Mouse (Mus musculus): ENCODE measurements around the gene Itpkb.

The Itpkb gene

DNA sequence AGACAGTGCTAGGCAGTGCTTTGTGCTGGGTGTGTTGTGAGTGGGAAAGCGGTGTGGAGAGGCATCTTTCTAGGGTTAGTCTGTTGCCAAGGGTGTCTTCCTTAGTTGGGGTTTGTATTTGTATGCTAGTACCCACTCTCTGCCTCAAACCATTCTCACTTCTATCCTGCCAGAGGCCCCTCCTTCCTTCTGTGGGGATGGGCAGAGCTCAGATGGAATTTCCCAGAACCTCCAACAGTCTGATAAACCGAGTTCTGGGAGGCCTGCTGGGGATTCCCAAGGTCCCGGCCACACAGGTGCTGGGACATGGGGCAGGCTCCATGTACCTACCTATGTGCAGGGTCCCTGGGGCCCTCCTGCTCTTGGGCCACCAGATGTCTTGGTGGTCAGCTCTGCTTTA lies 93.6 kb downstream of the Itpkb start:
- DNase-seq = no peak

DNA sequence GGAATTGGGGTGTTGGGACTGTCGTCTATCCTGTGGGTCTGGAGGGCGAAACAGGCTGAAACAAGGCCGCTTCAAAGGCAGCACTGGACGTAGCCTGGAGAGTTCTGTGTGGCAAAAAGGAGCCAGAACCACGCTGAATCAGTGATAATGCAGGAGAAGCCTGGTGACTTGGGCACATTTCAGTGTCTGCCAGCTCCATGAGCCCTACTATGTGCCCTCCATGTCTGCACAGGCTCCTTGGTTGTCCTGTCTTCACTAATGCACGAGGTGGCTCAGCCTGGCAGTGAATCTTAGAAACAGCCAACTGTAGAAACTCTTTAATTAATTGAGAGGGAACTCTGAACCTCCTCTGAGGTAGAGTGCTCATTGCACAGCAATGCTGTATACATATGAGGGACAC lies 96.1 kb downstream of the Itpkb start:
- no peak for DNase-seq

DNA sequence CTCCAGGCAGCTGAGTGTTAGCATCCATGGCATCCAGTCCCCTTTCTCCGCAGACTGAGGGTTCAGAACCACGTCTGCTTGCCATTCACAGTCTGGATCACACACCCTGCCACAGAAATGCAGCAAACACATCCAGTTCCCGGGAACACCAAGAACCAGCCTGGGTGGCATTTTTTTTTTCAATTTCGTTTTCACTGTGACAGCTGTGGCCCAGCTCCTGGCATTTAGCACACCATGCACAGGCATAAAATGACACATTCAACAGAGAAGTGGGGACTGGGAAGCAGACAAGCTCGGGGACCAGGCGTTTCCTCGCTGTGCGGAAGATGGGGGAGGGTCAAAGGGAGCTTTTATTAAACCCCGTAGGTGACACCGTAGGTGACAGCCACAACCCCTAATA lies 97.4 kb downstream of the Itpkb start:
- no peak for DNase-seq

DNA sequence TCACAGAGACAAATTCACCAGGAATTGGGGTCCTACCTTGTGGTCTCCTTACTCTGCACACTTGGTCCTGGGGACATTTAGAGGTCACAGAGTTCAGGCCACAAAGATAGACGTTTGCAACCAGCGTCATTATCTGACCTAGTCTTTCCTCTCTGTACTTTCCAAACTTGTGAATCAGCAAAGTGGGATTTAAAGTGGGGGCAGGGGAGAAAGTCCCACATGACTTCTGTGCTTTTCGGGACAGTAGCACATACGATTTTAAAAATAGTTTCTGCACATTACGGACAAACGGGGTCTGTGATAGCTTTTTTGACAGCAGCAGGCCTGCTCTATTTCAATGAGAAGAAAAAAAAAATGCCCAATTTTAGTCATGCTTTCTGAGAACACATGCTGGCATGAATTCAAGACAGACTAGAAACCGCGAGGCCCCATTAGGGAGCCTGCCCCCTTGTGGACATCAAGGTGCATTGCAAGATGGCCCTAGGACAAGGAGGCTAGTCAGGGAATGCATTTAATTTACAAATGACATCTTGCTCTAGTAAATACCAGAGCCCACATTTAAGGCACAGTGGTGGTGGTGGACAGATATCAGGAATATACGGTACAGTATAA lies 97.9 kb downstream of the Itpkb start:
- peak; percentile 83 for DNase-seq

DNA sequence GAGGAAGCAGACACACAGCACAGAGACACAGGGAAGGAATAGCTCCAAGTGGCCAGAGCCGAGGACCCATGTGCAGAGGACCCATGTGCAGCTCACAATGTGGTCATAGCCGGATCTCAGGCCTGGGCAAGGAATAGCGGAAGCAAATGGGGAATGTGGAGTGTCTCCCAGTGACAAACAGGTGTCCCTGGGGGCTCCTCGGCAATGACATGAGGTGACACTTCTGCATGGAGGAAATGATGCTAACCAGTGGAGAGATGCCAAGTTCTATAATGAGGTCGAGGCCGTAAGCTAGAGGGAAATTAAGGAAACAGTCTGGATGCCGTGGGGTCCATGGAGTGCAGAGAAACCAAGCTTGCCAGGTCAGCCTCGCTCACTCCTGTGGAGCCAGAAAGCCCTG lies 98.6 kb downstream of the Itpkb start:
- DNase-seq = no peak

DNA sequence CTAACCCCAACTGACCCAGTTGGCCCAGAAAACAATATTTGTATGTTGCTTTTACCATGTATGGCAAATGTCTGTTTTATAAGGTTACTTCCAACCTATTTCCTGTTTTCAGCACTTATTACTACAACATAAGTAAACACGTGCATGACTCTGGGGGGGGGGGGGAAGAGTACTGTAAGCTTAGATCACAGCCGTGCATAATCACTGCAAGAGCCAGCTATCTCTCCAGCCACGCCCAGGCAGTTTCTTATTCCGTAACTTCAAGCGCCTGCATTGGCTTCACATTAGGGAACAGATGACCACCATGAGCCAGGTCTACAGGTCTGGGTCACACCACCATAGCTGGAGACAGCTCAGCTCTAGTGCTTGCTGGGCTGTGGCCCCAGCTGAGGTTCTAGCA lies 99.5 kb downstream of the Itpkb start:
- no peak for DNase-seq

DNA sequence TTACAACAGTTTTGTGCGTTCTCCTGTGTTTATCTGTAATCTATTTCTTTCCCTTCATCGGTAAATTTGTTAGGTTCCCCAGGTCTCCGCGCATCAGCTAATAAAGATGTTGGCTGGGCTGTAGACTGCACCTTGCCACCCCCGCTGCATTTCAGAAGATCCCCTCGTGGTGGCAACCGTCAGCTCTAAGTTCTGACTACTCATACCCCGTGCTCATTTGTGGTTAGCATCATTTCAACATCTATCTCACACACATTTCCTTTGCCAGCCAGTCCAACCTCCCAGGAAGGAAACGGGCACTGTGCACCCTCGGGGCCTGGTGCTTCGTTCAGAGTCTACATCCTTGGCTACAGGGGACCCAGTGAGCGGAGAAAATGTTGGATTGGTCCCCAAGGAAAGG lies 101.5 kb downstream of the Itpkb start:
- DNase-seq = no peak

DNA sequence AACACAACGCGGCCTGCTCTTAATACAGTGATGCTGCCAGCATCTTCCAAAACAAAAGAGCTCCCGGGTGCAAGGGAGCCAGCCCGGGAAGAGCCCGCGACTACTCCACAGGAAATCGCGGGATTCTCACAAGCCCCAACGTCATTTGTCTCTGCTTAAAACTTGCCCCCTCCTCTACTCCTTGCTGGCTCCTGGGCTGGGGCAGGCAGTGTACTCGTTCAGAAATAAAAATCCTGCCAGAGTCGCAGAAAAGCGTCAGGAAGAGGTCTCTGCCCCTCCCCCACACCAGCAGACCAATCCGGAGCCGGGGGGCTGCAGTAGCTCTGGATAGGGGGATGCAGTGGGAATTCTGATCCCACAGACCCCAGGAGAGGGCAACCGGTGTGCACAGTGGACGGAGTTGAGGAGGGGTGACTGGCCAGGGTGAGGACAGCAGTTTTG lies 102.8 kb downstream of the Itpkb start:
- peak; percentile 79 for DNase-seq

DNA sequence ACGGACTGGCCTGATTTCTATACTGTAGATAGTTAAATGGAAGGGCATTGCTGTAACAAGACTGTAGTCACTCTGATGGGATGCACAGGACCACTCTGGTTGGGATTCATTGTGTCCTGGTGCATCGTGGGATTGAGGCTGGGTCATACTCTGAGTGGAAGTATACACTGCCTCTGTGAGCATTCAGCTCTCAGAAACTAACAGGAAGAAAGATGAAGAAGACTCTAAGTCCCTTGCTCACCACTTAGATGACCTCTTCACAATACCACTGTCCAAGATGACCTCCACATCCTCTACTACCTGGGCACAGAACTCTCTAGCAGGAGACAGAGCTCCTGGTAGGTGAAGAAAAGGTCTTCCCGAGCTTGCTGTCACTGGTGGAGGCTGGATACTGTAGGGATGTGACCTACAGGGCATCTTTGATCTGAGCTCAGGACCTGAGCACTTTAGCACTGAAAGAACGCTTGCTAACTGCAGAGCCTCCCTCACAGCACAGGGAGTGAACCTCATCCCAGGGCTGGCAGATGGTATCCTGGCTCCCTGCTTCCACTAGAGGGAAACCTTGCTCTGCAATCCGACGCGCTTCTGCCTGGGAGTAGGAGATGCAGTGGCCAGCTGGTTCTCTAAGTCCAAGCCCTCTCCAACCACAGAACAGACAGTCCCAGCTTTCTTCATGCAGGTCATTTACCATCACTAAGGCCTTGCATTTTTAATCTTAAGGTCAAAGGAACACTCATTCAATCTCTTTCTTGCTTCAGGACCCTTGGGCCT lies 103.7 kb downstream of the Itpkb start:
- DNase-seq = peak; percentile 91

DNA sequence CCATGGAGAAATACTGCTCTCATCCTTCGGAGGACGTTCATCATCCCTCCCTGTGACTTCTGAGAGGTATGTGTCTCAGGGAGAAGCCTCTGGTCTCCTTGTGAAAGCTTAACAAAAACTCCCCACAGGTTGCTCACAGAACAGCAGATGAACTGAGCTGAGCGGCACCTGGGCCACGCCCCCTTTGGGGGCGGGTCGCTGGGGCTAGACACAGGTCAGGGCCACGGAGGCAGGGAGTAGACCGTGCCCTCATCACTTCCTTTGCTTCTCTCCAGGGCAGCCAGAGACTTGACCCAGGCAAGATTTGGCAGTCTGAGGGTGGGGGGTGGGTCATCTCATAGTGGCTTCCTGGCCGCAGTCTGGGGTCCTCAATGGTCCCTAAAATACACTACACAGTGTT lies 104.6 kb downstream of the Itpkb start:
- peak; percentile 39 for DNase-seq

DNA sequence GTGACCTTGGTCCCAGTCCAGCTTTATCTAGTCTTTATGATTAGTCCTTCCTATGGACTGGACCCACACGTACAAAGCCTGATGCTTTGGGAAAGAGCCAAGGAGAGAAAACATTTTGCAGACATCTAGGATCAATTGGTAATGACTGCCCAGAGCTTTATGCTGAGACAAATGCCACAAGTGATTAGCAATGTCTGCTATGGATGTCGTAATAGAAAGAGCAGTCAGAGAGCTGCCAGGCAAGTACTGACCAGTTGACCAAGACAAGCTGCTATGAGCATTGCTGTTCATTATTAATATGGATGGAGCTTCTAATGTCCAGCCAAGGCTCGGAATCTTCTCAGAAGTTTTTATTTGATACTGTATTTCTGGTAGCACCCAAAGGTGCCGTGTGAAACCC lies 109.2 kb downstream of the Itpkb start:
- DNase-seq = no peak

DNA sequence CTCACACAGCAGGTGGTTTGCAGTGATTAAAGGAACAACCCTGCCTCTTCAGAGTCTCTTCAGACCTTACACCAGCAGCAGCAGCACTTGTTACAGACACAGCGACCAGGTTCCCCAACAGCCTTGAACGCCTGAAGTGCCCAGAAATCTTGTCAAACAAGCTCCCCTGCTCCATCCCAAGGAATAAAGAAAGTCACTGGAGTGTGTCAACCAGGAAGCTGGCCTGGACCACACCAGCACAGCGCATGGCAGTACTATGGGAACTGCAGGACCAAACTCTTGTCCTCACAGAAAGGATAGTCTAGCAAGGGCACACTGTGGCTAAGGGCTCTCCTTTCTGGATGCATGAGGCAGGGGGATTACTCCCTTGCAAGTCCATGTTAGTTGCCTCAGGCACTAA lies 114.1 kb downstream of the Itpkb start:
- DNase-seq = no peak

DNA sequence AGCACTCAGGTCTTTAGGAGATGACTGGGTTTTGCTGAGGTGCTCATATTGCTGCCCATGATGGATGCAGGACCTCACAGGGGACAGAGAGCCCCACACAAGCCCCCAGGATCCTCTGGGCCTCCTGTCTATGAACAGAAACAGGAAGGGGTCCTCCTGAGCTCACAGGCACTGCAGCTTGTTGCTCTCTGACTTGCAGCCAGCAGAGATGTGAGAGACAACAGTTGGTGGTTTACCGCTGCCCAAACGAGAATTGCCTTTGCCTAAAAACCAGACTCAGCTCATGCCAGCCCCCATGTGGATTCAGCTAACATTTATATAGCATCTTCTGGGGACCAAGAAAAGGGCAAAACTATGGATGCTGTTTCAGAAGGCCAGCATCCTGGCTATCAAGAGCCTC lies 119.4 kb downstream of the Itpkb start:
- DNase-seq = no peak

DNA sequence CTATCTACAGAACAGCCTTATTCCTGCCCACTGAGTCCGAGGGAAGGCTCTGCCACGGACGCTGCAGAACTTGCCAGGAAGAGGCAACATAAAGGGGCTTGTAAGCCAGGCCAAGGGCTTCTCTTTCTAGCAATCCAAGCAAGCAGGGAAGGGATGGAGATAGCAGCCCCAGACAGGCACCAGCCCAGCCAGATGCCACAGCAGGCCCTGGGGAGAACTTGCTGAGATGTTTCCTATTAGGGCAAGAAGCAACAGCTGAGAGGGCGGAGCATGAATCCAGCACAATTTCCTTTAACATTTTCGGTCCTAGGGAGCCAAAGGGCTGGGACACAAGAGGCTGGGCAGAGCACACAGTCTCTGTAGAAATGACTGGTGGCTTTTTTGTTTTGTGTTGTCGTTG lies 128.0 kb downstream of the Itpkb start:
- DNase-seq = peak; percentile 52

DNA sequence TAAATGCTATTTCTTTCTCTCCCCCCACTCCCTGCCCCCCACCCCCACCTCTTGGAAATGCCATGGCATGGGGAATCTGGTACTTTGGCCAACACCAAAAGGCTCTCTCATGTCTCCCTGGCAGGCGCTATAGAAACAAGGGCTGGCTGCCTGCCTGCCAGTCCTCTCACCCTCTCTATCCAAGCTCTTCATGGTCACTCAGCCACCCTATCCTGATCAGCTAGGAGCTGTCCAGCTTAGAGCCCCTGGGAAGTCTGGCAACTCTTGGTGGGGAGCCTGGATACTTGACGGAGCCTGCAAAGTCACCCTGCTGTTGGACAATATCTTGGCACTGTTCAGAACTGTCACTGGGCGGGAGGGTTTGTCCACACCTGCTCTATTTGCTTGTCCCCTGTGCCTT lies 128.4 kb downstream of the Itpkb start:
- DNase-seq = peak; percentile 14

DNA sequence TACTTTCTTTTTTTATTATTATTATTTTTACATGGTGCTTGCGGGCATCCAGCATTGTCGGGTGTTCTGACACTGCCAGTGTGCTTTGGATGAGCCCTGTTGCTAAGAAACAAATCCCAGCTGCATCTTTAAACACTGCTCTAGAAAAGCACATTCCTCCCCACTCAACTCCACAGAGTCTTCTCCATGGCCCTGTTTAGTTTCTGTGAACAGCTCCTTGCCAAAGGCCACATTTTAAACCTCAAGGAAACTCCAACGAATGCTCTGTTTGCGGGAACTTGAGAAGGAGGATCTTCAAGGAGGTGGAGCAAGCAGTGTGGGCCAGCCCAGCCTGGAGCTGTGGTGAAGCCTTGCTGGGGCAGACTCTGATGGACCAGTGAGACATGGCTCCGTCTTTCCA lies 130.4 kb downstream of the Itpkb start:
- no peak for DNase-seq

DNA sequence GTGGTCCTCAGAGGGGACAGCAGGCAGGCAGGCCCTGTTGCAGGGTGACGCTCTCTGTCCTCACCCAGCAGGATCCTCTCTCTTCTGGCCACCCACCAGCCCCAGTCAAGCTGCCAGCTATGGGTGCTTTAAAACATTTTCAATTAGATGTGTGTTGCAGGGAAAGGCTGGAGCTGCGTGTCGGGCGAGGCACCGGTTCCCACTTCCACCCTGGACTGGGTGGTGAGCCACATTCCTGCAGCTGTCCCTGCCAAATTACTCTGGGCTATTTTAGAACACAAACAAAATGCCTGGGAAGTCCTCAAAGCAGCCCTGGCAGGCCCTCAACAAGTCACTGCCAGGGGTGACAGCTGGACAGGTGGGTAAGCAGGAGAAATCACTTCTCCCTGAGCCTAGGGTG lies 132.1 kb downstream of the Itpkb start:
- DNase-seq = no peak

DNA sequence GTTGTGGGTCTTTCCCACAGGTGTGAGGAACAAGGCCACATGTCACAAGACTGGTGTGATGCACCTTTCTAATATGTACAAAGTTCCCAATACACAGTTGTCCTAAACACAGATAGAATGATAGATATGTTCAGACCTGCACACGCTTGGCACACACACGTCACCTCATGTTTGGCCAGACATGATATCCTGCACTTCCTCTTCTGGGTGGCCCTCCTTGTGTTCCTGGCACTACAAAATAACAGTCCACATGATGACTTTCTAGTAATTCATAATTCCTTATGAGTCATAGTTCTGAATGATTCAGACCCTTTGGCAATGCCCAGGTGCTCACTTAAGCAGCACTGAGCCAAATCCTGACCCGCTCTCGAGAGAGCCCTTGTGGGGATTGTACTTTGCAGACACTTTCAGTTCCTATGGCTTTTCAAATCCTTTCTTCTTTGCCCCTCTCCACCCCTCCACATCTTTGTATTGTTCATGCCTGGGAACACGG lies 132.7 kb downstream of the Itpkb start:
- DNase-seq = no peak

DNA sequence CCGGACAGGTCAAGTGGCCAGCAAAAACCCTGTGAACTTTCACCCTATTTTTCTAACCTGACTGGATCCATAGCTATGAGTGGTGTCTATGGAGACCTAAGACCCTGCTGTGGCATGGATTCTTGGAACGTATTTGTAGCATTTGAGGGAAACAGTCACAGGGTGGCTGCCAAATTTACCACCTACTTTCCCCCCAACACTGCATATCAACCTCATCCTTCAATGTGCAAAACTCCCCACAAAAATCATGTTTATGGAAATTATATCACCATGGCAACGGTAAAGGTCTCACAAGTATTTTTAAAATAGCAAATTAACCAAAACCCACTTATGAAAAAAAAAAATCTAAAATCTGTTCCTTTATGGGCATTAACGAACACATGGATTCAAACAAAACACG lies 134.1 kb downstream of the Itpkb start:
- DNase-seq = no peak

DNA sequence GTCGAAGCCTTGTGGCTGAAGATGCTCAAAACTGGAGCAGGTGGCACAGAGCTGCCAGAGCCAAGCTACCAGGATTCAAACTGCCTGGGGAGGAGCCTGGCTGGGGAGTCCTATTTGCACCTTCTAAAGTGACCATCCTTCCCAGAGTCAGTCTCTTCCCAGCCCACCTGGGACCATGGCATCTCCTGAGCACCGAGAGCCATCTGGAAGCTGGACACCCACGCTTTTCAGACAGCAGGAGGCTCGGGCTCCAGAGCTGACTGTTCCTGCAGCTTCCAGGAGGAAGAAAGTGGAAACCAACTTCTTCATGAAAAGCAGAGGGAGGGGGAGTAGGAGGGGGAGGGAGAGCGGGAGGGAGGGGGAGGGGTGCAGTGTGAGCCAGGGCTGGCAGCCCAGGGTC lies 135.3 kb downstream of the Itpkb start:
- DNase-seq = no peak

DNA sequence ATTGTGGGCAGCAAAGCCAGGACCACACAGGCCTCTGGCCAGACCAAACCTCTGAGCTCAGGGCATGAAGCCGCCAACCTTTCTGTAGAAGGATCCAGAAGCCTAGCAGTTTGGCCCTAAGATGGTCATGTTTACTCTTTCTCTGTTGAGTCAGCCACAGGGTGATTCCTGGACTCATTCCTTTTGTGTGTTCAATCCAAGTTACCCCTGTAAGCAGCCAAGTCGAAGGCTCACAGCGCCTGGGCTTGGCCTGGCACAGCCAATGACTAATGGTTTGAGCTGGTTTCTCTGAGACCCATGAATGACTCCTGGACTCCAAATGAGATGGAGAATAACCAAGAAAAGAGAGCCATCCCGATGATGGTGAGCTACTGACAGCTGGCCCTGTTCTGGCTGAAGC lies 137.7 kb downstream of the Itpkb start:
- no peak for DNase-seq

DNA sequence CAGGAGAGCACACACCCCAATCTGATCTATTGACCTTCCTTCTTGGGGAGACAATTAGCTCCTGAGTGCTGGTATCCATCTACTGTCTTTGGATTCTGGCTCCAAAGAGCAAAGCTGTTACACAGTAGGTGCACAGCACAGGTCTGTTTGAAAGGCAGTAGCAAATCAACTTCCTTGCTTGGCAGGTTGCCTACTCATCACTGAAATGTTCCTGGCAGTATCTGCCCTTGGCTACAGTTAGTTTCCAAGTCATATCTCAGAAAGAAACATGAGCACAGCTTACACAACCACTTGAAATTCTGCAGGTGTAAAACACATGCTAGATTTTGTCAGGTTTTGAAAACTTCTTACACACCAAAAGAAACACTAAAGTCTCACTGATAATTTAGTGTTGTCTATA lies 143.3 kb downstream of the Itpkb start:
- no peak for DNase-seq
